Mouse (Mus musculus) liver, embryonic 11.5 days (tissue): ENCODE results near the gene Dnajc21. TPM values are rescaled to one million over a fixed set of nuclear protein-coding genes. Genes with fewer than 3 reads are reported as not detected.
"Not testable (repeated sequence)": the region's sequence is repeated elsewhere in the genome, so short reads cannot be mapped to it uniquely, and the experiment has no call there.

Experiments used
- ATAC-seq: fragments of 200-750 bp; cut with Nextera tagmentation; replicated peaks from 2 replicates; pipeline ENCODE4 v1.8.0; 2017; ENCODE audit warnings: moderate number of reproducible peaks, mild to moderate bottlenecking, moderate TSS enrichment, moderate library complexity; ENCODE audit not compliant: low FRiP score
- DNase-seq: peaks from one replicate; pipeline ENCODE4 v3.0.0-alpha.2; 2017; ENCODE audit warnings: low spot score
- H3K27ac ChIP-seq: fragments of 300-500 bp; sonication (generic); 2 replicates; pipeline ENCODE4 v1.5.1; 2014; ENCODE audit warnings: mild to moderate bottlenecking, low read depth, low read length, control low read depth
- H3K27me3 ChIP-seq: fragments of 300-500 bp; sonication (generic); replicated peaks from 2 replicates; pipeline ENCODE4 v1.6.1; 2014; ENCODE audit warnings: low read length, mixed read lengths; ENCODE audit not compliant: control insufficient read depth, insufficient read depth
- H3K36me3 ChIP-seq: fragments of 300-500 bp; sonication (generic); 2 replicates; pipeline ENCODE4 v1.6.1; 2014; ENCODE audit warnings: mild to moderate bottlenecking, low read length, moderate library complexity, mixed read lengths; ENCODE audit not compliant: control insufficient read depth, insufficient read depth
- H3K4me1 ChIP-seq: fragments of 300-500 bp; sonication (generic); replicated peaks from 2 replicates; pipeline ENCODE4 v1.6.1; 2014; ENCODE audit warnings: low read length, mixed read lengths; ENCODE audit not compliant: control insufficient read depth, insufficient read depth
- H3K4me2 ChIP-seq: fragments of 300-500 bp; sonication (generic); 2 replicates; pipeline ENCODE4 v1.6.1; 2014; ENCODE audit warnings: mild to moderate bottlenecking, control low read depth, moderate library complexity
- H3K4me3 ChIP-seq: fragments of 300-500 bp; sonication (generic); 2 replicates; pipeline ENCODE4 v1.5.1; 2014; ENCODE audit warnings: low read depth, low read length, control low read depth
- H3K9ac ChIP-seq: fragments of 300-500 bp; sonication (generic); 2 replicates; pipeline ENCODE4 v1.6.1; 2014; ENCODE audit warnings: low read depth, low read length, control low read depth
- H3K9me3 ChIP-seq: fragments of 300-500 bp; sonication (generic); 2 replicates; pipeline ENCODE4 v1.6.1; 2016; ENCODE audit warnings: low read length, inconsistent platforms, mixed read lengths; ENCODE audit not compliant: control insufficient read depth
- WGBS: fragments of 180-500 bp; shearing (Covaris S2); extraction: QIAGEN DNeasy Blood & Tissue Kit; methylation state at CpG from one replicate; pipeline ENCODE4 v1.1.7; 2014; 5-methylcytosine and 5-hydroxymethylcytosine counted together
- polyA plus RNA-seq: library from polyadenylated mRNA; unstranded; fragments of >200 nt; fragmentation: Nextera tagmentation; extraction: Ambion mirVana; gene quantifications from 2 replicates; pipeline ENCODE4 v1.2.1, GENCODE M21; 2014

Gene Dnajc21
- polyA plus RNA-seq: 17.4 and 17.8 TPM in 2 replicates

DNA sequence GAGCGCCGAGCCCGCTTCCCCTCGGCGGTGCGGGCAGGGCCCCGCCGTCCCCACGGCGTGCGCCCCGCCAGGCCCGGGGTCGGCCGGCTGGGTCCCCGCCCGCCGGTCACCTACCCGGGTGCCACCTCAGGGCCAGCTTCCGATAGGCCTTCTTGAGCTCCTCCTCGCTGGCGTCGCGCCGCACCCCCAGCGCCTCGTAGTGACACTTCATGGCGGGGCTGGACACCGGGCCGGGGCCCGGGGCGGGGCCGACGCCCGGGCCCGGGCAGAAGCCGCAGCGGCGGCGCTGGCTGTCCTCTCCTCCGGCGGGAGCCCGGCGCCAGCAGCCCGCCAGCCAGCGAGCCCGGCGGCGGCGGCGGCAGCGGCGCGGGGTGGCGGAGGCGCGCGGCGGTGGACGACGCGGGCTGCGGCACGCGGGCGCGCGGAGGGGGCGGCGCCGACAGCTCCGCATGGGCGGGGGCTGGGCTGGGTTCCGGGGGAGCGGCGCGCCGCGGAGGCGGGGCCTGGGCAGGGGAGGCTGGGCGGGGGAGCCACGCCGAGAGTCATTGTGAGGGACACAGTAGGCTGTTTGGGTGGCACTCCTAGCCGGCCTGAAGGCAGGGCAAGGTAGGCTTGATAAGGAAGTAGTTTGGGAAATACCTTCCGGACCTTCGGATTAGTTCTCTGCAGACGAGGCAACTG lies at the start of gene Dnajc21:
Dnajc21 (minus strand) TSS at position 366 of the 681 bp plus-strand sequence.
- Histone ChIP-seq H3K27ac (peak within 1 kb of the TSS; percentile 77), H3K4me3 (peak within 1 kb of the TSS; percentile 90), H3K9ac (peak within 1 kb of the TSS; percentile 85), H3K27me3 (no peaks in the 10 kb centered on the region), H3K9me3 (no peaks in the 10 kb centered on the region), H3K36me3 (no peaks in the 10 kb centered on the region; the same call in 1 of the 2 replicates), H3K4me2 (peak within 1 kb of the TSS; percentile 91), H3K4me1 (0 out of 2 replicates have a peak, but pooled peaks cover 2% of the 10 kb centered on the region)
- ATAC-seq: peak; percentile 95
- WGBS: under 1% methylated on average over 60 of the region's 87 CpGs
- DNase-seq: peak; percentile 83

DNA sequence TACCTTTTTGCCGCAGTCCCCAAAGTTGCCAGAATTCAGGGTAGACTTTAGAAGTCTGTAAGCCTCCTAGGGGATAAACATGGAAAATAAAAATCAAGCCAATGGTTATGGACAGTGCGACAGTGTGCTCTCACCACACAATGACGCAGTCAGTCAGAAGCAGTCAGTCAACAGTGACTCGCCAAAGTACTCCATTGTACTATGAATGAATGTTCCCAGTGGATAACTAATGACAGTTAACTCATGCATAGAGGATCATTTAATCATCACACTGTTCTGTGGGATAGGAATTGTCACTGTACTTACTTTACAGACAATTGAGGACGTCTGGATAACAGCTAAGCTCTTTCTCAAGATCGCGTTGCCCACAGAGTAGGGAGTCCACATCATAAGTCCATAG lies 44.9 kb upstream of the Dnajc21 start:
- H3K4me1 ChIP-seq: no peaks in the 10 kb centered on the region
- no peaks in the 10 kb centered on the region for H3K9me3 ChIP-seq
- no peak overlapping the region for H3K4me2 ChIP-seq
- H3K36me3 ChIP-seq: no peaks in the 10 kb centered on the region
- no peak overlapping the region for H3K4me3 ChIP-seq
- WGBS: 89% methylated on average over 7 of the region's 7 CpGs
- DNase-seq: no peak
- no peak for ATAC-seq
- no peak overlapping the region for H3K9ac ChIP-seq
- H3K27me3 ChIP-seq: no peaks in the 10 kb centered on the region
- no peak overlapping the region for H3K27ac ChIP-seq

DNA sequence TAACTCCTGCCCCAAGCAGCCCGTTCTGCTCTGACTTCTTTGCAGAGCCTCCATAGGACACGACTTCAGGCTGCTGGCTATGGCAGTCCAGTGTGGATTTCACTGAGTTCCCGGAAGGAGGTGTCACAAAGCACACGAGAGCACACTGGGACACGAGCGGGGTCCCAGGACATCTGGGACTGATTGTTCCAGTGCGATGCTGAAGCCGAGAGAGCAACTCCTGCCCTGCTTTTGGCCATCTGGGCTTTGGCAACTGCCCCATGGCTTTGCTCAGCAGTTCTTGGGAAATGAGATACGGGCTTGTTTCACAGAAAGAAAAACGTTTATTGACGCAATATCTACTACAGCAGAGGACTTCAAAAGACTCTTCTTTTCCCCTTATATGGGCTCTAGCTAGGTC lies 35.8 kb upstream of the Dnajc21 start:
- Histone ChIP-seq H3K4me2 (no peak overlapping the region), H3K36me3 (no peaks in the 10 kb centered on the region), H3K9ac (no peak overlapping the region), H3K9me3 (no peaks in the 10 kb centered on the region), H3K4me3 (no peak overlapping the region), H3K27ac (no peak overlapping the region), H3K27me3 (no peaks in the 10 kb centered on the region), H3K4me1 (no peaks in the 10 kb centered on the region)
- ATAC-seq: no peak
- 74% methylated on average over 11 of the region's 11 CpGs for WGBS
- no peak for DNase-seq

DNA sequence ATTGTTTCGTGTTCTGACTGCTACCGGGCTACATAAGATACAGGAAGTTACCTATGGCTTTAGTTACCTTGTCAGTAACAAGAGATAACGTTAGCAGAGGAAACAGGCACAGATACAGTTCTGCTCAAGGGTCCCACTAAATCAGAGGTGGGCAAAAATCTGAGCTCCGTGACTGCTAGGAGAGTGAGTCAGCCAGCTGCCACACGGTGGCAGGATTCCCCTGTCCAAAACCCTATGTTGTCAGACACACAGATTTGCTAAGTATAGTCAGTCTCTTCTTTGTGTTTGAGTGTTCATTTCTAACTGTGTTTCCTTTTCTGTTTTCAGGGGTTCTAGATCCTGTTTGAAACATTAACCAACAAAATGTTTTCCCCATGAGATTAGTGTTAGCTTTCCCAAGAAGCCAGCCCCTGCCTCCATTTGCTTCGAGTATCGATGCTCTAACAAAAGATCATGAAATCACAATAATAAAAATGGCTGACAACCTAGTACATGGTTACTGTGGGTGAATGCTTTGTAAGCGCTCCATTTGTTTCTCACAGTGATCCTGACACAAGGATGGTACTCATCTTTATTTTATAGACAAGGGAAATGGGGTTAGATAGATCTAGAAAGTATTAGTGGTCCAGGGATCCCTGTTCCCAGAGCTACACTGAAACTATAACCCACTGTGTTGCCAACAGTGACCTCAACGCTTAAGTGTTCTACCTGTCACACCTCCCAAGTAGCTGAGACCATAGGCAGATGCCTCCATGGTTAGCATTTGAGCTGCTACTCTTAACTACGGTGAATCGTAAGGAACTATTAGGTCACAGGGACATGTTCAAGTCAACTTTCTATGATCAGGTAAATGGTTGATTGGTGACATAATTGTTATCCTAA lies 30.8 kb upstream of the Dnajc21 start:
- no peaks in the 10 kb centered on the region for H3K4me1 ChIP-seq
- no peak for DNase-seq
- WGBS: 51% methylated on average over 11 of the region's 11 CpGs
- no peaks in the 10 kb centered on the region for H3K27me3 ChIP-seq
- ATAC-seq: no peak
- no peak overlapping the region for H3K4me2 ChIP-seq
- H3K36me3 ChIP-seq: peaks cover under 1% of the 10 kb centered on the region; the same call in 1 of the 2 replicates
- no peaks in the 10 kb centered on the region for H3K9me3 ChIP-seq
- no peak overlapping the region for H3K9ac ChIP-seq
- H3K4me3 ChIP-seq: no peak overlapping the region
- H3K27ac ChIP-seq: no peak overlapping the region

DNA sequence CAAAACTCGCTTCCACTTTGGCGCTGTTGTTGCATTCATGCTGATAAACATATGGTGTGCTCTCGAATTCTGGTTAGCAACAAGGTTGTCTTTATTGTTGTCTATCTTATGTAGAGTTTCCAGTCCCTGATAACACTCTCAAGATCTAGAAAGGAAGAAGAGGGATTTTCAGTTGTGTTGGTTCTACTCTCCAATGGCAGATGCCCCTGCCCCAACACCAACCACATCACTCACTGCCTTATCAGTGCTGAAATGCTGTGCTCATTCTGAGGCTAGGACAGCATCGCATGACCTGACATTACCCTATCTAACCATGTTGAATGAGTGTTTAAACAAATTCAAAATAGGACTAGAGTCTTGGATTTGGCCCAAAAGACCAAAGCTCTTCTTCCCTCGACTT lies 29.7 kb upstream of the Dnajc21 start:
- ATAC-seq (no peak), DNase-seq (no peak)
- Histone ChIP-seq H3K9me3 (no peaks in the 10 kb centered on the region), H3K4me3 (no peak overlapping the region), H3K27ac (no peak overlapping the region), H3K36me3 (peaks cover 6% of the 10 kb centered on the region; the same call in 1 of the 2 replicates), H3K9ac (no peak overlapping the region), H3K27me3 (no peaks in the 10 kb centered on the region), H3K4me1 (no peaks in the 10 kb centered on the region), H3K4me2 (no peak overlapping the region)
- WGBS: 60% methylated on average over 5 of the region's 5 CpGs

DNA sequence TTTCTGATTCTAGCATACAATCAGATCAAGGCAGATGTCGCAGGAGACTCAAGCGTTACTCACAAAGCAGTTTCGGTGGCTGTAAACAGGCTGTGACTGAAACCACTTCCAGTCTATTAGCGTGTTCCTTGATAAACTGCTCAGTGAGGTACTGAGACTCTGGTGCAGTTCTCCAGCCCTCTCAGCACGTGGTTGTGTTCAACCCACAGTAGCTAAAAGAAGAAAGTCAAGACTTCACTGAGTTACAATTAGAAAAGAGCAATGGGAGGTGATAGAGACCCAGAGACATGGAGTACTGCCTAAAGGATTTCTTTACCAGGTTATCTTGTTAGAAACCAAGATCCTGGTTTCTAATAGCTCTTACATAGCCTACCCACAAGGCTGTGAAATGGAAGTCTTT lies 29.3 kb upstream of the Dnajc21 start:
- Histone ChIP-seq H3K4me2 (no peak overlapping the region), H3K4me3 (no peak overlapping the region), H3K9me3 (no peaks in the 10 kb centered on the region), H3K9ac (no peak overlapping the region), H3K4me1 (no peaks in the 10 kb centered on the region), H3K27me3 (no peaks in the 10 kb centered on the region), H3K36me3 (peaks cover 6% of the 10 kb centered on the region; the same call in 1 of the 2 replicates), H3K27ac (no peak overlapping the region)
- WGBS: 62% methylated on average over 5 of the region's 5 CpGs
- ATAC-seq (no peak), DNase-seq (no peak)

DNA sequence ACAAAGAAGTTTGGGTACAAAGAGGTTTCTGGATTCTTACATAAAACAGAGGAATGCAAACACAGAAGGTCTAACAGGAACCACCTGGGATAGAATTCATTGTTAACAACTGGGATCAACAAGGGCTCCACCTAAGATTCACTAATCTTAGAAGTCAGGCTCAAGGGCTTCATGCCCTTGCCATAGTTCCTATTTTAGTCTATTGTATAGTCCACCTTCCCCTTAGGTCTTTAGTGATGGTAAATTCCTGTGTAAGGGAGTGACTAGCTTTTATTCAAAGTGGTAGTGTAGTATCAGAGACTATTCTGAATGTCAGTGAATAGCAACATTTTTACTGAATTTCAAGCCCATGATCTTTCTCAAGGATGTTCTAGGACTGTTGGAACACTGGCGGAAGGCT lies 26.4 kb upstream of the Dnajc21 start:
- H3K36me3 ChIP-seq: peaks cover 12% of the 10 kb centered on the region; the same call in 1 of the 2 replicates
- H3K27me3 ChIP-seq, DNase-seq, H3K9ac ChIP-seq, H3K4me2 ChIP-seq, H3K4me1 ChIP-seq, H3K9me3 ChIP-seq, ATAC-seq, H3K27ac ChIP-seq, H3K4me3 ChIP-seq: not testable (repeated sequence)
- WGBS: 96% methylated on average over 1 of the region's 1 CpGs

DNA sequence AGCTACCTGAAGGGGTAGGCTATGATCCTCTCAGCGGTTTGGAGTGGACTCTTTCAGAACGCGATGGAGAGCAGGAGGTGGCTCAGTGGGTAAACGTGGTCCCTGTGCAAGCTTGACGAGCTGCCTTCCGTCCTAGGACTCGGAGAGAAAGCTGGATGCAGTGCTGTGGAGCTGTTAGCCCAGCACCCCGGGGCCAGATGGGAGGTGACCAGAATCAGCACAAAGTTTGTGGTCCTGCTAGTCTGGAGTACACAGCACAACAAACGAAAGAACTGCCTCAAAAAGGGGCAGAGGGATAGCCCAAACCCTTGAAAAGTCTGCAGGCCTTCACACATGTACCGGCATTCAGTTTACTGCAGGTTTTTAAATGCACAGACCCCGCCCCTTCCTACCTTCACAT lies 25.6 kb upstream of the Dnajc21 start:
- DNase-seq: no peak
- Histone ChIP-seq H3K4me3 (no peak overlapping the region), H3K27ac (no peak overlapping the region), H3K9ac (no peak overlapping the region), H3K36me3 (peaks cover 12% of the 10 kb centered on the region; the same call in 1 of the 2 replicates), H3K27me3 (no peaks in the 10 kb centered on the region), H3K4me1 (no peaks in the 10 kb centered on the region), H3K9me3 (no peaks in the 10 kb centered on the region), H3K4me2 (no peak overlapping the region)
- 92% methylated on average over 11 of the region's 11 CpGs for WGBS
- ATAC-seq: no peak
